Mouse (Mus musculus): ENCODE data around the gene Bmp6.

The Bmp6 gene

DNA sequence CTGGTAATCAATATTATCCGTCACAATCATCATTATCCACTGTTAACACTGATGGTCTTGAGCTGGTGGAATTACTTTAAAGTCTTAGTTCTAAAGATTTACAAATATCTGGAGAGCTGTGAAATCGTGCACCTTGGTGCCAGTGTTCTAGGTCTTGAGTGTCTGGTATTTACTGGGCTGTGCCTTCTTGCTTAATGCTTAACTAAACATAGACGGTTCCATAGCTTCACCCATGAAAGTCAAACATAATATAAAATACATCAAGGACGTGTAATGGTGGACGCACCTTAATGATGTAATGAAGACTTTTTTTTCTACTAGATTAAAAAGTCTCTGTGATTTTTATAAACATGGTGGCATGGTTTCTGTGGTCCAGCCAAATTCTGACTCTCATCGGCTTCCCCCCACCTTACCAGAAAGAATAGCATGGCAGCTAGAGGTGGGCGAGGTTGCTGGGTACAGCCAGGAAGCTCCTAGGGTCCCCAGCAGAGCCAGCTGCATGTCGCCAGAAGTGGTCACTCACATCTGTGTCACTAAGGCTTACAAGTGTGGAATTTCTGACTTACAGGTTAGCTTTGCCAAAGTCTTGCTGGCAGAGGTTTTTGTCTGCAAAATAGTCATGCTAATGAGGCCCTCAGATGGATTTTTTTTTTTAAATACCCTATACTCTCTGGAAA is 200.0 kb downstream of the Bmp6 start:
- no peak for DNase-seq (ENCODE audit: low read depth, low spot score)

DNA sequence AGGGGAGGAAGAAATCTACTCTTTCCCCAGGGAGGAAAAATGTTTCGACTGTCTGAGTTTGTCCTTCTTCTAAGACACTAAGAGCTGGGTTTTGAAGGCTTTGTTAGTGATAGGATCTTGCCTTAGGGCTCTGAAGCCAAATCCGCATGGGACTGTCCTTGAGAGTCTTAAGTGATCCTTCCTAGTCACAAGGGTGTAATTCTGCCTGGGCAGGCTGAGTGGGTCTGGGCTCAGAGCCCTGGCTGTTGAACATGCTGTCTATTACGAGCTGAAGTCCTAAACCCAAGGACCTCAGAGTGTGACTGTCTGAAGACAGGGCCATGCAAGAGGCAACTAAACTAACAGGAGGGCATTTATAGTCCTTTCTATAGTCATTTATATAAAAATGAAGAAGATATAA is 200.6 kb downstream of the Bmp6 start:
- DNase-seq (ENCODE audit: low read depth, low spot score), result no peak

DNA sequence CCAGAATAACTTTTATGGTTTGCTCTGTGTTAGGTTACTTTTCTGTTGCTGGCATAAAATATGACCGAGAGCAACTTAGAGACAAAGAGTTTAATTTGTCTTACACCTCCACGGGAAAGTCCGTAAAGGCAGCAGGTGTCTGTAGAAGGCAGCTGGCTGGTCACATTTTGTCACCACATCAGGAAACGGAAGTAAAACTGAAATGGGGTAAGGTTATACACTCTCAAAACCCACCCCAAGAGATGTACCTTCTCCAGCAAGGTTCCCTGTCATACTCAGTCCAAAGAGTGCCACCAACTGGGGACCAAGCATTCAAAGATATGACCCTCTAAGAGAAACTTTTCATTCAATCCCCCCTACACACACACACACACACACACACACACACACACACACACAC is 201.8 kb downstream of the Bmp6 start:
- DNase-seq (ENCODE audit: low read depth, low spot score), result no peak

DNA sequence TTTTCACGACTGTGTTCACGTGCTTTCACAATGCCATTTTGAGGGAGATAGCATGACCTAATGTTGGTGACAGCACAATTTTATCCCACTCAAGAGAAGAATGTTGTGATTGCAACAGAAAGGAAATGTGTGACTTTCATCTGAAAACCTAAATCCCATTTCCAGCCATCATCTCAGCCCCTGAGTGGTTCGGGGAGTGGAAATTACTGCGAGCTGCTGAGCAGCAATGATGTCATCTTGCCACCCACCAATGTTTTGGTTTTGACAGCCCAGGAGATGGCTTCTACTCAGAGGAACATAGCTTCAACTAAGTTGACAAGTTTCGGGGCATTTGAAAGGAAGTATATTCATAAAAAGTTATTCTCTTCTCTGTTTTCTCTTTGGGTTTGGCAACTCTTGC is 202.8 kb downstream of the Bmp6 start:
- no peak for DNase-seq (ENCODE audit: low read depth, low spot score)

DNA sequence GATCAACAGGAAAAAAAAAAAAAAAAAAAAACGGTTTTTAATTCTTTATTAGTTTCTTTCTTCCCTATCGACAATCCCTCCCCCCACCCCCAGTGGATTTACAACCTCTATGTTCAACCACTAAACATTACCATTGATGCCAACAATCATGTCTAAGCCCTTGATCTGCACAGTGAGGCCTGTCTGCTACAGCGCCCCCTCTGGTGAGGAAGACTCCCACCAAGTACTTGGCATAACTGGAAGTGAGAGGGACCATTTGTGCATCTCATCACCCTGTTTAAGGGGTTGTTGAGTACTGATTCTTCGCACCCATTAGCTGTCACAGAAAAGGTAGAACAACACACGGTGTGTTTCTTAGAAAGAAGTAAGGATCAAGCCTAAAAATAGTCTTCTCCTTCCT is 203.8 kb downstream of the Bmp6 start:
- DNase-seq (ENCODE audit: low read depth, low spot score), result no peak

Measured in CD4-positive helper T cell, adult 2 months (primary cell).